Mouse (Mus musculus) midbrain, embryonic 14.5 days (tissue): ENCODE measurements around the gene Gtf3c4. TPM values are rescaled to one million over a fixed set of nuclear protein-coding genes. Genes with fewer than 3 reads are reported as not detected.

Experiments
- ATAC-seq: fragments of 200-750 bp; cut with Nextera tagmentation; 2 replicates; pipeline ENCODE4 v1.8.0; 2017; ENCODE audit warnings: moderate number of reproducible peaks, moderate library complexity; ENCODE audit not compliant: low FRiP score, low TSS enrichment
- DNase-seq: peaks from one replicate; pipeline ENCODE4 v3.0.0-alpha.2; 2015
- H3K27ac ChIP-seq: fragments of 300-500 bp; sonication (generic); replicated peaks from 2 replicates; pipeline ENCODE4 v1.5.1; 2014; ENCODE audit warnings: mild to moderate bottlenecking, low read depth, low read length, moderate library complexity
- H3K27me3 ChIP-seq: fragments of 300-500 bp; sonication (generic); 2 replicates; pipeline ENCODE4 v1.6.1; 2014; ENCODE audit warnings: low read length, control low read depth, mixed read lengths; ENCODE audit not compliant: control insufficient read depth, insufficient read depth
- H3K36me3 ChIP-seq: fragments of 300-500 bp; sonication (generic); 2 replicates; pipeline ENCODE4 v1.6.1; 2014; ENCODE audit warnings: low read length, control low read depth; ENCODE audit not compliant: control insufficient read depth, insufficient read depth
- H3K4me1 ChIP-seq: fragments of 300-500 bp; sonication (generic); 2 replicates; pipeline ENCODE4 v1.6.1; 2014; ENCODE audit warnings: mild to moderate bottlenecking, antibody characterized with exemption, low read length, control low read depth; ENCODE audit not compliant: control insufficient read depth, insufficient read depth
- H3K4me2 ChIP-seq: fragments of 300-500 bp; sonication (generic); 2 replicates; pipeline ENCODE4 v1.6.1; 2014; ENCODE audit warnings: mild to moderate bottlenecking, low read length, moderate library complexity
- H3K4me3 ChIP-seq: fragments of 300-500 bp; sonication (generic); replicated peaks from 2 replicates; pipeline ENCODE4 v1.5.1; 2014; ENCODE audit warnings: low read depth, low read length
- H3K9ac ChIP-seq: fragments of 300-500 bp; sonication (generic); replicated peaks from 2 replicates; pipeline ENCODE4 v1.6.1; 2014; ENCODE audit warnings: mild to moderate bottlenecking, low read length, moderate library complexity
- H3K9me3 ChIP-seq: fragments of 300-500 bp; sonication (generic); 2 replicates; pipeline ENCODE4 v1.6.1; 2016; ENCODE audit warnings: low read length, control low read depth, mixed read lengths; ENCODE audit not compliant: control insufficient read depth
- WGBS: fragments of 180-500 bp; shearing (Covaris S2); extraction: QIAGEN DNeasy Blood & Tissue Kit; methylation state at CpG from one replicate; pipeline ENCODE4 v1.1.7; 2014; 5-methylcytosine and 5-hydroxymethylcytosine counted together
- polyA plus RNA-seq: library from polyadenylated mRNA; unstranded; fragments of >200 nt; fragmentation: Nextera tagmentation; extraction: Ambion mirVana; gene quantifications from 2 replicates; pipeline ENCODE4 v1.2.1, GENCODE M21; 2014

The Gtf3c4 gene
- polyA plus RNA-seq, 1 experiment from 2014 or later, result 38.5 TPM

GRCm38 (mm10) chr2:28794623-28795022 is 45.5 kb downstream of the Gtf3c4 start:
- Histone ChIP-seq H3K9ac (no peak overlapping the region), H3K9me3 (no peaks in the 10 kb centered on the region), H3K27me3 (no peaks in the 10 kb centered on the region), H3K4me1 (peaks cover 33% of the 10 kb centered on the region), H3K4me3 (no peak overlapping the region), H3K27ac (no peak overlapping the region), H3K36me3 (no peaks in the 10 kb centered on the region), H3K4me2 (no peak overlapping the region)
- no peak for ATAC-seq
- DNase-seq, result no peak
- WGBS, result 77% methylated on average over 5 of the region's 5 CpGs

- Histone ChIP-seq H3K9me3 (no peaks in the 10 kb centered on the region), H3K27ac (peak overlapping the region; percentile 60)
These were observed 47.1 kb downstream of the Gtf3c4 start for GRCm38 (mm10) chr2:28792931-28793610.

GRCm38 (mm10) chr2:28787067-28787619 is 53.0 kb downstream of the Gtf3c4 start:
- Histone ChIP-seq H3K4me3 (no peak overlapping the region), H3K4me1 (peaks cover 3% of the 10 kb centered on the region; the same call in 1 of the 2 replicates), H3K36me3 (no peaks in the 10 kb centered on the region), H3K9me3 (no peaks in the 10 kb centered on the region), H3K4me2 (no peak overlapping the region), H3K27me3 (no peaks in the 10 kb centered on the region), H3K9ac (no peak overlapping the region), H3K27ac (no peak overlapping the region)
- ATAC-seq (no peak), DNase-seq (no peak)
- WGBS, result 55% methylated on average over 6 of the region's 6 CpGs

More at GRCm38 (mm10) chr2:28792931-28793610, 47.1 kb downstream of the Gtf3c4 start:
- 22% methylated on average over 5 of the region's 6 CpGs for WGBS
- H3K4me2 ChIP-seq, result peak overlapping the region; percentile 38
- H3K9ac ChIP-seq, result no peak overlapping the region
- no peaks in the 10 kb centered on the region for H3K36me3 ChIP-seq
- no peak overlapping the region for H3K4me3 ChIP-seq
- peak; percentile 68; the same call in 1 of the 2 replicates for ATAC-seq
- H3K4me1 ChIP-seq, result peaks cover 23% of the 10 kb centered on the region
- H3K27me3 ChIP-seq, result no peaks in the 10 kb centered on the region
- DNase-seq, result peak; percentile 92

- no peaks in the 10 kb centered on the region for H3K27me3 ChIP-seq
- no peak overlapping the region for H3K27ac ChIP-seq
- H3K4me3 ChIP-seq, result no peak overlapping the region
- H3K9ac ChIP-seq, result no peak overlapping the region
- 65% methylated on average over 16 of the region's 16 CpGs for WGBS
- no peaks in the 10 kb centered on the region for H3K36me3 ChIP-seq
- ATAC-seq (no peak), DNase-seq (no peak)
- H3K4me2 ChIP-seq, result no peak overlapping the region
- peaks cover 3% of the 10 kb centered on the region; the same call in 1 of the 2 replicates for H3K4me1 ChIP-seq
- H3K9me3 ChIP-seq, result no peaks in the 10 kb centered on the region
These were observed 53.6 kb downstream of the Gtf3c4 start for GRCm38 (mm10) chr2:28786355-28787066.

- Histone ChIP-seq H3K4me2 (no peak overlapping the region), H3K4me3 (no peak overlapping the region), H3K36me3 (no peaks in the 10 kb centered on the region), H3K27ac (no peak overlapping the region), H3K4me1 (no peaks in the 10 kb centered on the region; the same call in 1 of the 2 replicates), H3K9me3 (no peaks in the 10 kb centered on the region), H3K27me3 (no peaks in the 10 kb centered on the region), H3K9ac (no peak overlapping the region)
- DNase-seq (no peak), ATAC-seq (no peak)
- WGBS, result 84% methylated on average over 4 of the region's 4 CpGs
These were observed 58.9 kb downstream of the Gtf3c4 start for GRCm38 (mm10) chr2:28781310-28781709.

- ATAC-seq (no peak), DNase-seq (no peak)
- no peaks in the 10 kb centered on the region; the same call in 1 of the 2 replicates for H3K4me1 ChIP-seq
- no peak overlapping the region for H3K4me2 ChIP-seq
- H3K9ac ChIP-seq, result no peak overlapping the region
- no peak overlapping the region for H3K27ac ChIP-seq
- no peaks in the 10 kb centered on the region for H3K36me3 ChIP-seq
- 67% methylated on average over 16 of the region's 16 CpGs for WGBS
- H3K9me3 ChIP-seq, result no peaks in the 10 kb centered on the region
- no peaks in the 10 kb centered on the region for H3K27me3 ChIP-seq
- H3K4me3 ChIP-seq, result no peak overlapping the region
These were observed 60.0 kb downstream of the Gtf3c4 start for GRCm38 (mm10) chr2:28780001-28780782.

- H3K27ac ChIP-seq, result no peak overlapping the region
- ATAC-seq, result no peak
- H3K4me1 ChIP-seq, result 0 out of 2 replicates have a peak, but pooled peaks cover 6% of the 10 kb centered on the region
- H3K27me3 ChIP-seq, result no peaks in the 10 kb centered on the region
- no peaks in the 10 kb centered on the region for H3K9me3 ChIP-seq
- WGBS, result 68% methylated on average over 2 of the region's 2 CpGs
- H3K4me3 ChIP-seq, result no peak overlapping the region
- DNase-seq, result no peak
- no peak overlapping the region for H3K9ac ChIP-seq
- H3K36me3 ChIP-seq, result no peaks in the 10 kb centered on the region
- no peak overlapping the region for H3K4me2 ChIP-seq
These were observed 63.4 kb downstream of the Gtf3c4 start for GRCm38 (mm10) chr2:28776728-28777127.

- Histone ChIP-seq H3K27me3 (no peaks in the 10 kb centered on the region), H3K4me3 (no peak overlapping the region), H3K4me1 (0 out of 2 replicates have a peak, but pooled peaks cover 12% of the 10 kb centered on the region), H3K9ac (no peak overlapping the region), H3K36me3 (no peaks in the 10 kb centered on the region), H3K9me3 (no peaks in the 10 kb centered on the region), H3K27ac (peak overlapping the region; percentile 41), H3K4me2 (no peak overlapping the region)
- 51% methylated on average over 8 of the region's 8 CpGs for WGBS
- no peak for ATAC-seq
- peak; percentile 49 for DNase-seq
These were observed 66.1 kb downstream of the Gtf3c4 start for GRCm38 (mm10) chr2:28774073-28774472.
